Mouse (Mus musculus) forebrain, embryonic 16.5 days (tissue): ENCODE data around the gene Phf19. TPM values are rescaled to one million over a fixed set of nuclear protein-coding genes. Genes with fewer than 3 reads are reported as not detected.

Experiments
- ATAC-seq: fragments of 200-750 bp; cut with Nextera tagmentation; 2 replicates; pipeline ENCODE4 v1.8.0; 2017; ENCODE audit warnings: mild to moderate bottlenecking, moderate library complexity
- H3K27ac ChIP-seq: fragments of 300-500 bp; sonication (generic); 2 replicates; pipeline ENCODE4 v1.5.1; 2014; ENCODE audit warnings: low read length, control low read depth
- H3K27me3 ChIP-seq: fragments of 300-500 bp; sonication (generic); replicated peaks from 2 replicates; pipeline ENCODE4 v1.6.1; 2014; ENCODE audit warnings: low read length; ENCODE audit not compliant: control insufficient read depth, insufficient read depth
- H3K36me3 ChIP-seq: fragments of 300-500 bp; sonication (generic); 2 replicates; pipeline ENCODE4 v1.6.1; 2014; ENCODE audit not compliant: control insufficient read depth, insufficient read depth
- H3K4me1 ChIP-seq: fragments of 300-500 bp; sonication (generic); replicated peaks from 2 replicates; pipeline ENCODE4 v1.6.1; 2014; ENCODE audit warnings: low read length; ENCODE audit not compliant: control insufficient read depth, insufficient read depth
- H3K4me2 ChIP-seq: fragments of 300-500 bp; sonication (generic); 2 replicates; pipeline ENCODE4 v1.6.1; 2014; ENCODE audit warnings: mild to moderate bottlenecking, low read length, control low read depth
- H3K4me3 ChIP-seq: fragments of 300-500 bp; sonication (generic); replicated peaks from 2 replicates; pipeline ENCODE4 v1.5.1; 2014; ENCODE audit warnings: mild to moderate bottlenecking, low read length, control low read depth
- H3K9ac ChIP-seq: fragments of 300-500 bp; sonication (generic); replicated peaks from 2 replicates; pipeline ENCODE4 v1.6.1; 2014; ENCODE audit warnings: low read depth, low read length, control low read depth
- H3K9me3 ChIP-seq: fragments of 300-500 bp; sonication (generic); 2 replicates; pipeline ENCODE4 v1.6.1; 2016; ENCODE audit warnings: low read length; ENCODE audit not compliant: control insufficient read depth
- WGBS: fragments of 180-500 bp; shearing (Covaris S2); extraction: QIAGEN DNeasy Blood & Tissue Kit; methylation state at CpG from one replicate; pipeline ENCODE4 v1.1.7; 2014; 5-methylcytosine and 5-hydroxymethylcytosine counted together
- polyA plus RNA-seq: library from polyadenylated mRNA; unstranded; fragments of >200 nt; fragmentation: Nextera tagmentation; extraction: Ambion mirVana; gene quantifications from 2 replicates; pipeline ENCODE4 v1.2.1, GENCODE M21; 2015

Phf19 gene
- polyA plus RNA-seq, 1 experiment from 2014 or later: 3.8 TPM

- Histone ChIP-seq H3K36me3 (no peaks in the 10 kb centered on the region), H3K9me3 (no peaks in the 10 kb centered on the region), H3K4me2 (no peak overlapping the region), H3K4me1 (no peaks in the 10 kb centered on the region), H3K9ac (no peak overlapping the region), H3K4me3 (no peak overlapping the region), H3K27me3 (no peaks in the 10 kb centered on the region), H3K27ac (no peak overlapping the region)
- 84% methylated on average over 13 of the region's 13 CpGs for WGBS
- no peak for ATAC-seq
These were observed 29.8 kb upstream of the Phf19 start for GRCm38 (mm10) chr2:34943556-34944120.

- WGBS: 84% methylated on average over 11 of the region's 11 CpGs
- Histone ChIP-seq H3K27ac (no peak overlapping the region), H3K36me3 (no peaks in the 10 kb centered on the region), H3K27me3 (no peaks in the 10 kb centered on the region), H3K9me3 (no peaks in the 10 kb centered on the region), H3K9ac (no peak overlapping the region), H3K4me1 (no peaks in the 10 kb centered on the region), H3K4me2 (no peak overlapping the region), H3K4me3 (no peak overlapping the region)
- ATAC-seq: no peak
These were observed 27.3 kb upstream of the Phf19 start for GRCm38 (mm10) chr2:34941061-34941675.

GRCm38 (mm10) chr2:34940246-34940645 lies 26.4 kb upstream of the Phf19 start:
- H3K36me3 ChIP-seq: no peaks in the 10 kb centered on the region
- no peak overlapping the region for H3K9ac ChIP-seq
- H3K27me3 ChIP-seq: no peaks in the 10 kb centered on the region
- H3K4me3 ChIP-seq: no peak overlapping the region
- ATAC-seq: no peak
- no peaks in the 10 kb centered on the region for H3K9me3 ChIP-seq
- H3K4me2 ChIP-seq: no peak overlapping the region
- H3K4me1 ChIP-seq: no peaks in the 10 kb centered on the region
- H3K27ac ChIP-seq: no peak overlapping the region
- WGBS: 71% methylated on average over 5 of the region's 5 CpGs

- no peak for ATAC-seq
- H3K36me3 ChIP-seq: no peaks in the 10 kb centered on the region
- WGBS: 77% methylated on average over 8 of the region's 8 CpGs
- no peaks in the 10 kb centered on the region for H3K4me1 ChIP-seq
- no peak overlapping the region for H3K4me3 ChIP-seq
- H3K9me3 ChIP-seq: no peaks in the 10 kb centered on the region
- no peak overlapping the region for H3K9ac ChIP-seq
- H3K4me2 ChIP-seq: no peak overlapping the region
- no peaks in the 10 kb centered on the region for H3K27me3 ChIP-seq
- H3K27ac ChIP-seq: no peak overlapping the region
These were observed 24.7 kb upstream of the Phf19 start for GRCm38 (mm10) chr2:34938269-34939208.

- no peak overlapping the region for H3K27ac ChIP-seq
- 33% methylated on average over 5 of the region's 5 CpGs for WGBS
- H3K9ac ChIP-seq: no peak overlapping the region
- H3K4me1 ChIP-seq: no peaks in the 10 kb centered on the region
- H3K27me3 ChIP-seq: no peaks in the 10 kb centered on the region
- no peaks in the 10 kb centered on the region for H3K36me3 ChIP-seq
- H3K4me3 ChIP-seq: no peak overlapping the region
- no peak overlapping the region for H3K4me2 ChIP-seq
- no peaks in the 10 kb centered on the region for H3K9me3 ChIP-seq
- no peak for ATAC-seq
These were observed 23.6 kb upstream of the Phf19 start for GRCm38 (mm10) chr2:34937460-34937859.

- WGBS: 86% methylated on average over 5 of the region's 5 CpGs
- Histone ChIP-seq H3K27me3 (no peaks in the 10 kb centered on the region), H3K9ac (no peak overlapping the region), H3K27ac (no peak overlapping the region), H3K36me3 (no peaks in the 10 kb centered on the region), H3K9me3 (no peaks in the 10 kb centered on the region), H3K4me1 (no peaks in the 10 kb centered on the region), H3K4me3 (no peak overlapping the region), H3K4me2 (no peak overlapping the region)
- no peak for ATAC-seq
These were observed 13.5 kb upstream of the Phf19 start for GRCm38 (mm10) chr2:34927320-34927719.

- no peaks in the 10 kb centered on the region for H3K36me3 ChIP-seq
- H3K4me3 ChIP-seq: no peak overlapping the region
- no peaks in the 10 kb centered on the region for H3K9me3 ChIP-seq
- H3K9ac ChIP-seq: no peak overlapping the region
- no peaks in the 10 kb centered on the region for H3K4me1 ChIP-seq
- ATAC-seq: no peak
- no peak overlapping the region for H3K4me2 ChIP-seq
- WGBS: 12% methylated on average over 2 of the region's 2 CpGs
- H3K27me3 ChIP-seq: no peaks in the 10 kb centered on the region
- no peak overlapping the region for H3K27ac ChIP-seq
These were observed 8.9 kb upstream of the Phf19 start for GRCm38 (mm10) chr2:34922729-34923128.

- H3K4me3 ChIP-seq: no peak overlapping the region
- H3K27me3 ChIP-seq: no peaks in the 10 kb centered on the region
- H3K27ac ChIP-seq: no peak overlapping the region
- H3K9ac ChIP-seq: no peak overlapping the region
- no peaks in the 10 kb centered on the region for H3K36me3 ChIP-seq
- no peak for ATAC-seq
- H3K4me2 ChIP-seq: no peak overlapping the region
- no peaks in the 10 kb centered on the region for H3K9me3 ChIP-seq
- no peaks in the 10 kb centered on the region for H3K4me1 ChIP-seq
- 70% methylated on average over 2 of the region's 2 CpGs for WGBS
These were observed 6.3 kb upstream of the Phf19 start for GRCm38 (mm10) chr2:34920144-34920543.

GRCm38 (mm10) chr2:34915103-34915502 lies 1.3 kb upstream of the Phf19 start:
- Histone ChIP-seq H3K4me1 (peaks cover 18% of the 10 kb centered on the region), H3K36me3 (no peaks in the 10 kb centered on the region), H3K9ac (no peak overlapping the region), H3K4me3 (no peak overlapping the region), H3K4me2 (no peak overlapping the region), H3K9me3 (no peaks in the 10 kb centered on the region), H3K27ac (no peak overlapping the region), H3K27me3 (peaks cover 21% of the 10 kb centered on the region)
- no peak for ATAC-seq
- 41% methylated on average over 2 of the region's 2 CpGs for WGBS
